Mouse (Mus musculus): ENCODE data around the gene H2afy. TPM values are rescaled to one million over a fixed set of nuclear protein-coding genes. Genes with fewer than 3 reads are reported as not detected.

Gene H2afy
- polyA plus RNA-seq, 1 experiment from 2014 or later: 623 TPM

DNA sequence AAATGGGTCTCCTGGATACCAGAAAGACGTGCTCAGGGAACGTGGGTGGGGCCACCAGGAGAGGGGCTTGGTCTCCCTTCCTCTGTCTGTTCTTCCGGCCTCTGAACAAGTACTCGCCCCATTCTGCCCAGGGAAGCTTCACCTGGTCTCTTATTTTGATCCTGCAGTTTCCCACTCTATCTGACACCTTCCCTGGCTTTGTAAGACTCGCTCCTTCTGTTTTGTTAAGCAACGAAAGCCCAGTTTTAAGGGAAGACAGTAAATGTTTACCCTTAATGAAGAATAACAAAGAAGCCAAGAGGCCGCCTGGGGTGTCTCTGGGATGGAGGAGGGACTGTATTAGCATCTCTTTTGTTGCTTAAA, 7.0 kb upstream of the H2afy start:
- Histone ChIP-seq H3K4me2 (no peak overlapping the region), H3K27me3 (no peaks in the 10 kb centered on the region), H3K27ac (no peak overlapping the region), H3K4me3 (replicated peaks) (no peak overlapping the region), H3K9me3 (no peaks in the 10 kb centered on the region), H3K9ac (replicated peaks) (no peak overlapping the region), H3K36me3 (no peaks in the 10 kb centered on the region), H3K4me1 (replicated peaks) (peaks cover 46% of the 10 kb centered on the region)
- WGBS: 27% methylated on average over 7 of the region's 7 CpGs
- no peak for ATAC-seq (ENCODE audit: insufficient number of reproducible peaks, insufficient read depth, low FRiP score, low TSS enrichment, low read depth)

DNA sequence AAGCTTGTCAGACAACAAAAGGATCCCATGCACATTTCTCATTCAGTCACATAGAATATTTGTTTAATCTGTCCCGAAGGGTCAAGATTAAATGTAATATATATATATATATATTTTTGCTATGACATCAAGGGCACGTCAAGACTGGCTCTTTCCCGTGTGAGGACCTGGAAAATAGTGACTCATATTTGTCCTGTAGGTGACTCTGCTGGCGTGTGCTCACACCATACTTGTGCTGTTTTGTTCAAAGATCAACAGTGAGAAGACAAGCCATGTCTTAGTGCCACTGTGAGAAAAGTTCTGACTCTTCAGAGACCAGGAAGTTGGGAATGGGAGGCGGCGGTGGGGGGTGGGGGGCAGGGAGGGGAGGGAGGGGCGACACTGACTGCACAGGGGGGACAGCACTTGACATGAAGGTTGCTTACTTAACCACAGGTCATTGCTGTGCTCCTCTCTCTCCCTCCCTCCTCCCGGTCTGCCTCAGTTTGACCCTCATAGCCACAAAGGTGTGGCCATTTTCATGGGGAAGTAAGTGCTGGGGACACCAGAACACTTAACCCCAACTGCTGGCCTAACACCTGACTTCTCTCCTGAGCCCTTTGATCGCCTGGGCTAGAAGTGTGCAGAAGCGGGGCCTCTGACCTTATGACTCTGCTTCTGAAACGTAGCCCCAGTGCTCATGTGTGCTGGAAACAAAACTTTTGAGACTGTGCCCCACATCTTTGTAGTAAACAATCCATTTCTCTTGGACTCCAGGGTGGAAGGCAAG, 6.4 kb upstream of the H2afy start:
- no peaks in the 10 kb centered on the region for H3K9me3 ChIP-seq
- H3K4me2 ChIP-seq: no peak overlapping the region
- no peaks in the 10 kb centered on the region for H3K27me3 ChIP-seq
- no peak for ATAC-seq (ENCODE audit: insufficient number of reproducible peaks, insufficient read depth, low FRiP score, low TSS enrichment, low read depth)
- WGBS: 35% methylated on average over 10 of the region's 11 CpGs
- 0 out of 2 replicates have a peak overlapping the region, but pooled peaks have one; percentile 18 for H3K9ac ChIP-seq (replicated peaks)
- no peak overlapping the region for H3K4me3 ChIP-seq (replicated peaks)
- no peak overlapping the region for H3K27ac ChIP-seq
- no peaks in the 10 kb centered on the region for H3K36me3 ChIP-seq
- peaks cover 49% of the 10 kb centered on the region for H3K4me1 ChIP-seq (replicated peaks)

DNA sequence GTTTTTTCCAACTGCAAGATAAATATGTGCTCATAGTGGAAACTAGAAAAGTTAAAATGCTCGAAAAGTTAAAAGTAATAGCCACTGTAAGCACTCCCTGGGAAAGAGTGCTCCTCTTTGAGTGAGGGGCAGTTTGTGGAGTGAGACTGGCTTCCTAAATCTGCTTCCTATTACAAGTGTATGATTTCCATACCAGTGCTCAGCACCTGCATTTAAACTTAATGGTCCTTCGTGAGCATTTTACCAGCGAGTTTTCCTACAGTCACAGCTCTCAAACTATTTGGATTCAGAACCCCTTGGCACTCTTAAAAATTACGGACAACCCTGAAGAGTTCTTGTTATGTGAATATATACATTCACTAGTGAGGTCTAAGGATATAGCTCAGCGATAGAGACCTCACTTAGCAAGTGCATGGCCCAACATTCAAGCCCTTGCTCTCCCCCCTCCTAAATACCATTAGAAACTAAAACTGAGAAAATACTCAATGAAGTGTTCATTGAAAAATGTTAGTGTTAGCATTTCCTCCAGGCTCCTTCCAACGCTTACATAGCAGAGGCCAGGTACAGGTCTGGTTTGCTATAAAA, 3.1 kb upstream of the H2afy start:
- Histone ChIP-seq H3K9ac (replicated peaks) (no peak overlapping the region), H3K4me2 (peak overlapping the region; percentile 28), H3K27ac (peak overlapping the region; percentile 86), H3K4me3 (replicated peaks) (no peak overlapping the region), H3K36me3 (no peaks in the 10 kb centered on the region), H3K4me1 (replicated peaks) (peaks cover 57% of the 10 kb centered on the region), H3K27me3 (no peaks in the 10 kb centered on the region), H3K9me3 (no peaks in the 10 kb centered on the region)
- no peak for ATAC-seq (ENCODE audit: insufficient number of reproducible peaks, insufficient read depth, low FRiP score, low TSS enrichment, low read depth)
- WGBS: 28% methylated on average over 6 of the region's 6 CpGs

DNA sequence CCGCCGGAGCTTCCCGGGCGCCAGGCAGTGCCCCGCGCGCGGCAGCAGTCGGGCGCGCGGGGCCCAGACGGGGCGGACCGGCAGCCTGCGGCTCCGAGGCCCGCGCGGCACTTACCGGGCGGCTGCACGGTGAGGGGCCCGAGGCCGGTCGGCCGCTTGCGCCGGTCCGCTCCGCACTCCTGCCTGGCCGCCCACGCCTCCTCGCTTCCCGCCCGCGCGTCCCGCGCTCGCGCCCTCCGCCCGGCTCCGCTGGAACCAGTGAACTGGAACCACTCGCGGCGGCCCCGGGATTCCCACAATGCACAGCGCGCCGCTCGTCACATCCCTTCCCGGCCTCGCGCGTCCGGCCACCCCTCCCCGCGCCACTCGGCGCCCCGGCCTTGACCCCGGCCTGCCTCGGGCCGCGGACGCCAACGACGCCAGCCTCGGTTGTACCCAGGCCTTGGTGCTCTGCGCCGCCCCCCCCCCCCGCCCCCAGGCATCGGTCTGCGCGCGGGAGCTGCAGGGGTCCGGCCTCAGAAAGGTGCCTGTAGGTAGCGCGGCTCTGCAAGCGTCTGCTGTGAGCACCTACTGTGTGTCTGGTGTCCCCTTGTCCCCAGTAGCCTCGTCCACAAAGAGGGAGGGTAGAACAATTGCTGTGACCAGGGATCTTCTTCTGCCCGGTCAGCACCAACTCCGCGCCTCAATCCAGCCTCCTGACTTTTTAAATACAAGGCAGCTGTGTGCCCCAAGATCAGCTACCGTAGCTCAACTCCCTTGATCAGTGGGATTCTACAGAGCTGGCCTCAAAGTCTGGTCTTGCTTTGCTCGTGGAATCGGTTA, 719 bp downstream of the H2afy start:
- Histone ChIP-seq H3K4me3 (replicated peaks) (peak overlapping the region; percentile 99), H3K4me2 (peak overlapping the region; percentile 89), H3K27me3 (no peaks in the 10 kb centered on the region), H3K4me1 (replicated peaks) (peaks cover 67% of the 10 kb centered on the region), H3K36me3 (peaks cover 20% of the 10 kb centered on the region), H3K9ac (replicated peaks) (peak overlapping the region; percentile 99), H3K27ac (peak overlapping the region; percentile 95), H3K9me3 (no peaks in the 10 kb centered on the region)
- peak; percentile 47 for ATAC-seq (ENCODE audit: insufficient number of reproducible peaks, insufficient read depth, low FRiP score, low TSS enrichment, low read depth)
- WGBS: 2% methylated on average over 79 of the region's 89 CpGs

DNA sequence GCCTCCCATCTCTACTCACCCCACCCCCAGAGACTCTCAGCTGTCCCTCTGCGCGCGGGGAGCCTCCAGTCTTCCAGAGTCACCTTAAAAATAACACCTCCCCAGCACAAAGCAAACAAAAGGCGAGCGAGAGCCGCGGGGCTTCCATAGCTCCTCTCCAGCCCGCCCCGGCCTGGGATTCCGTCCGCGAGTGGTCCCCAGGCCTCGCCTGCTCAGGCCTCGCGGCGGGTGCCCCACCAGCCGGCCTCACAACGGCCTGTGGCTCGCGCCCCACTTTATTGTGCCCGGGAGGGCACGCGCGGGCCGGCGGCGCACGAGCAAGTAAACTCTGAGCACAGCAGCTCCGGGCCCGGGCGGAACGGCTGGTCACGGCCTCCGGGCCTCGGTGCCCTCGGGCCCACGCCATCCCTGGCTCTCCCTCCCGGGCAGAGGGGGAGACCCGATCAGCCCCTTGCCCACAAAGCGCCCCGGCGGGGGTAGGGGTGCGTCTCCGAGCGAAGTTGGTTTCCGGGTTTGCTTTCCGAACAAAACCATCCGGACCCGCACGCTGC, 1.5 kb downstream of the H2afy start:
- H3K9ac ChIP-seq (replicated peaks): peak overlapping the region; percentile 99
- H3K27ac ChIP-seq: peak overlapping the region; percentile 95
- H3K4me2 ChIP-seq: peak overlapping the region; percentile 89
- peak overlapping the region; percentile 99 for H3K4me3 ChIP-seq (replicated peaks)
- ATAC-seq (ENCODE audit: insufficient number of reproducible peaks, insufficient read depth, low FRiP score, low TSS enrichment, low read depth): 0 out of 2 replicates have a peak, but pooled peaks have one; percentile 7
- H3K9me3 ChIP-seq: no peaks in the 10 kb centered on the region
- peaks cover 66% of the 10 kb centered on the region for H3K4me1 ChIP-seq (replicated peaks)
- peaks cover 27% of the 10 kb centered on the region for H3K36me3 ChIP-seq
- no peaks in the 10 kb centered on the region for H3K27me3 ChIP-seq
- WGBS: under 1% methylated on average over 50 of the region's 50 CpGs

DNA sequence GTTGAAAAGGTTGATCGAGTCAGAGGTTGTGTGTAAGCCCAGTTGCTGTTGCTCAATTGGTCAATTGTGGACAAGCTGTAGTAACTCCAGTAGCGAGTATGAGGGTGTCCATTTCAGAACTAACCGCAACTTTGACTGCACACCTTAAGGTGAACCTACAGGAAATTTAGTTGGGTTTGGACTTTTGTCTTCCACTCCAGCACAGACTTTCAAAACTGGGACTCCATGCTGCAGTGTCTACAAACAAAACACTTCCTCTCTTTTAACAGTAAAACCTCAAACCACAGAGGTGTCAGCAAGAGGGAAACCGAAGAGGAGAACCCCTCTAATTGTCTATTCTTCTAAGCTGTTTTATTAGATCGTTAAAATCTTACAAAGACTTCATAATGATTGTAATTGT, 2.1 kb downstream of the H2afy start:
- H3K36me3 ChIP-seq: peaks cover 30% of the 10 kb centered on the region
- H3K4me1 ChIP-seq (replicated peaks): peaks cover 59% of the 10 kb centered on the region
- ATAC-seq (ENCODE audit: insufficient number of reproducible peaks, insufficient read depth, low FRiP score, low TSS enrichment, low read depth): no peak
- no peak overlapping the region for H3K27ac ChIP-seq
- H3K9me3 ChIP-seq: no peaks in the 10 kb centered on the region
- 40% methylated on average over 5 of the region's 5 CpGs for WGBS
- H3K9ac ChIP-seq (replicated peaks): peak overlapping the region; percentile 99
- H3K4me2 ChIP-seq: peak overlapping the region; percentile 89
- H3K4me3 ChIP-seq (replicated peaks): peak overlapping the region; percentile 99
- H3K27me3 ChIP-seq: no peaks in the 10 kb centered on the region

DNA sequence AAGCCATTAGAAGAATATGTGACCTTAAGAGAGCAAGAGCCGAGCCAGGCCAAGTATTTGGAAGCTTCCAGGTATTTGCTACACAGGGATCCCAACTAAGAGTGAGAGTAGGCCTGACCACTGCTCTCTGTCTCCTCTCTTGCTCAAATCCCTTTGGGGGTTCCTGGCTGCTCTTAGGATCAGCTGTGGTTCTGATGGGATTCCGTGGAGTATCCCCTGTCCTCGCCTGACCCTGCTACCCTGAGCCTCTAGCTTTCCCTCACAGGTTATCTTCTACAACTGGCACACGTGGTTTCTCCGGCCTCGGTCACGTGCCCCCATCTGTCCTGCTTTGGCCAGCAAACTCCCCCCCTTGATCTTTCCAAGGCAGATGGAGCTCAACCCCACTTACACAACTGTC, 3.2 kb downstream of the H2afy start:
- H3K27me3 ChIP-seq: no peaks in the 10 kb centered on the region
- H3K9me3 ChIP-seq: no peaks in the 10 kb centered on the region
- no peak overlapping the region for H3K27ac ChIP-seq
- H3K4me3 ChIP-seq (replicated peaks): peak overlapping the region; percentile 99
- ATAC-seq (ENCODE audit: insufficient number of reproducible peaks, insufficient read depth, low FRiP score, low TSS enrichment, low read depth): no peak
- peak overlapping the region; percentile 89 for H3K4me2 ChIP-seq
- peaks cover 38% of the 10 kb centered on the region for H3K36me3 ChIP-seq
- H3K9ac ChIP-seq (replicated peaks): 0 out of 2 replicates have a peak overlapping the region, but pooled peaks have one; percentile 3
- 70% methylated on average over 7 of the region's 7 CpGs for WGBS
- H3K4me1 ChIP-seq (replicated peaks): peaks cover 48% of the 10 kb centered on the region

DNA sequence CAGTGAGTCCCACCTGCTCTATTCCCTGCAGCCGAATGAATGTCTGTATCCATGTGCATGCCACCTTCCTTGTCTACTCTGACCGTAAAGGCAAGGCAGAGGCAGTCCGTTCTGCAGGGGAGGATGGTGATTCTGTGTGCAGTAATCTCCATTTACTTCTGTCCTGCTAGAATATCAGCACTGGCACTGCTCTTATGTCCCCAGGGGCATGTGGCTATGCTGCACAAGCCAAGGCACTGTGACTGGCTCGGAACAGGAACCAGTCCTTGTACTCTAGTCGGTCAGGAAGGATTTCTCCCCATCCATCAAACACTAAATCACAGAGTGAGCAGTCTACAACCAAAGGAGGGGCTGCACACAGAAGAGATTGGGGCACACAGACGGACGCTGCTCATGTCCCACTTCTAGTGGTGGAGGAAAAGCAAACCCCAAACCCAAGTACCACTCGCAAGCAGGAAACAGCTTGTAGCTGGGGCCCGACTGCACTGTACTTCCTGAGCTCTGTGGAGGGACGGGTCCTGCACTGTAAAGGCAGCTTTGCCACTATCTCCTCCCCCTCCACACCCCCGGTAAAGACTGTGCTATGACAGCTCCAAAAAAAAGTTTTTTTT, 3.7 kb downstream of the H2afy start:
- no peak for ATAC-seq (ENCODE audit: insufficient number of reproducible peaks, insufficient read depth, low FRiP score, low TSS enrichment, low read depth)
- WGBS: 64% methylated on average over 11 of the region's 11 CpGs
- Histone ChIP-seq H3K27me3 (no peaks in the 10 kb centered on the region), H3K27ac (no peak overlapping the region), H3K4me3 (replicated peaks) (peak overlapping the region; percentile 99; the same call in 1 of the 2 replicates), H3K4me1 (replicated peaks) (peaks cover 47% of the 10 kb centered on the region), H3K9me3 (no peaks in the 10 kb centered on the region), H3K9ac (replicated peaks) (0 out of 2 replicates have a peak overlapping the region, but pooled peaks have one; percentile 3), H3K36me3 (peaks cover 43% of the 10 kb centered on the region), H3K4me2 (peak overlapping the region; percentile 89)

DNA sequence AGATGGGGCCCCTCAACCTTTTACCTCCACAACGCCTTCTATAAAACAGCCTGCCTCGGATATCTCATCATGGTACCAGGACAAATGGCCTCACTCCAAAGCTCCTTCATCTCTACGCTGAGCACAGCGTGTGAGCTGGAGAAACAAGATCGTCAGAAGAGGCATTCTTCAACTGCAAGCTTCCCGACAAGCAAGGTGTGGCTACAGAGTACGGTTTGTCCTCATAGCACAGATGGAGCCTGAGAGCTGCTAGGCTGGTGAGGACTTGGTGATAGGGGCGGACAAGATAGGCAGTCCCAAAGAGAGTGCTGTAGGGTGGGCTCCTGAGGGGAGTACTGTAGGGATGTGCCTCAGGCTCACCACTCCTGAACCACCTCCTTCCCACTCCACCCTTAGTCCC, 5.6 kb downstream of the H2afy start:
- Histone ChIP-seq H3K9ac (replicated peaks) (no peak overlapping the region), H3K4me2 (no peak overlapping the region), H3K4me1 (replicated peaks) (peaks cover 38% of the 10 kb centered on the region), H3K4me3 (replicated peaks) (no peak overlapping the region), H3K36me3 (peaks cover 62% of the 10 kb centered on the region), H3K9me3 (no peaks in the 10 kb centered on the region), H3K27ac (no peak overlapping the region), H3K27me3 (no peaks in the 10 kb centered on the region)
- no peak for ATAC-seq (ENCODE audit: insufficient number of reproducible peaks, insufficient read depth, low FRiP score, low TSS enrichment, low read depth)
- WGBS: 63% methylated on average over 8 of the region's 8 CpGs

DNA sequence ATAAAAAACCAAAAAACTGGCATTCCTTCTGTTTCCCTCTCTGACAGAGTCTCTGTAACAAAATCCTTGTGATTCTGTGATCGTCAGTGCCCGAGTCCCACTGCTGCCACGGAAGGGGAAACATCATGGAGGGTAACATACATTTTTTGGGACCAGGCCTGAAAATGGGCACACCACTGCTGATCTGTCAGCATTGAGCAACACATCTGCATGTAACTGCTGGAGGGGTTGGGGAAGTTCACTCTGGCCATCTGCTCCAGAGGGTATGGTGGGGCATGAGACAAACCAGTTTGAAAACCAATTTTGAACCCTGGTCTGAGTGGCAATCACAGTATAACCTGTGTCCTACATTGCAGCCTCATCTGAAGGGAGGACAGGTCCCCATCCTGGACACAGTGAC, 6.6 kb downstream of the H2afy start:
- Histone ChIP-seq H3K4me3 (replicated peaks) (no peak overlapping the region), H3K36me3 (peaks cover 72% of the 10 kb centered on the region), H3K27me3 (no peaks in the 10 kb centered on the region), H3K4me2 (no peak overlapping the region), H3K4me1 (replicated peaks) (peaks cover 37% of the 10 kb centered on the region), H3K9ac (replicated peaks) (no peak overlapping the region), H3K9me3 (no peaks in the 10 kb centered on the region), H3K27ac (no peak overlapping the region)
- ATAC-seq (ENCODE audit: insufficient number of reproducible peaks, insufficient read depth, low FRiP score, low TSS enrichment, low read depth): no peak
- WGBS: 96% methylated on average over 3 of the region's 3 CpGs
